Mouse (Mus musculus) liver, postnatal 0 days (tissue): ENCODE data around the gene Tex2. TPM values are rescaled to one million over a fixed set of nuclear protein-coding genes. Genes with fewer than 3 reads are reported as not detected.

Experiments
- ATAC-seq: fragments of 200-750 bp; cut with Nextera tagmentation; 2 replicates; pipeline ENCODE4 v1.8.0; 2017; ENCODE audit warnings: mild to moderate bottlenecking, moderate library complexity
- DNase-seq: peaks from one replicate; pipeline ENCODE4 v3.0.0-alpha.2; 2016
- H3K27ac ChIP-seq: fragments of 300-500 bp; sonication (generic); 2 replicates; pipeline ENCODE4 v1.5.1; 2014; ENCODE audit warnings: antibody characterized with exemption, moderate library complexity, mild to moderate bottlenecking, low read depth
- H3K27me3 ChIP-seq: fragments of 300-500 bp; sonication (generic); 2 replicates; pipeline ENCODE4 v1.6.1; 2014; ENCODE audit warnings: low read length, control low read depth, mixed read lengths; ENCODE audit not compliant: insufficient read depth
- H3K36me3 ChIP-seq: fragments of 300-500 bp; sonication (generic); replicated peaks from 2 replicates; pipeline ENCODE4 v1.6.1; 2014; ENCODE audit warnings: mild to moderate bottlenecking, control low read depth, low read length, moderate library complexity, mixed read lengths; ENCODE audit not compliant: insufficient read depth
- H3K4me1 ChIP-seq: fragments of 300-500 bp; sonication (generic); 2 replicates; pipeline ENCODE4 v1.6.1; 2014; ENCODE audit warnings: antibody characterized with exemption, mild to moderate bottlenecking, control low read depth; ENCODE audit not compliant: insufficient read depth
- H3K4me2 ChIP-seq: fragments of 300-500 bp; sonication (generic); 2 replicates; pipeline ENCODE4 v1.6.1; 2014; ENCODE audit warnings: low read depth, mild to moderate bottlenecking, low read length, moderate library complexity, mixed read lengths
- H3K4me3 ChIP-seq: fragments of 300-500 bp; sonication (generic); 2 replicates; pipeline ENCODE4 v1.5.1; 2014; ENCODE audit warnings: low read depth, low read length
- H3K9ac ChIP-seq: fragments of 300-500 bp; sonication (generic); replicated peaks from 2 replicates; pipeline ENCODE4 v1.6.1; 2014; ENCODE audit warnings: mild to moderate bottlenecking, moderate library complexity
- H3K9me3 ChIP-seq: fragments of 300-500 bp; sonication (generic); 2 replicates; pipeline ENCODE4 v1.6.1; 2016; ENCODE audit warnings: mild to moderate bottlenecking, control low read depth, low read length, mixed read lengths
- CTCF ChIP-seq: sonication (generic); IDR thresholded peaks from 2 replicates; pipeline ENCODE4 v1.5.1; 2016; ENCODE audit warnings: antibody characterized with exemption, low read depth
- EP300 ChIP-seq: IDR thresholded peaks from 2 replicates; pipeline ENCODE4 v1.6.1; 2016; ENCODE audit warnings: antibody characterized with exemption, low read depth, mild to moderate bottlenecking
- WGBS: fragments of 180-500 bp; shearing (Covaris S2); extraction: QIAGEN DNeasy Blood & Tissue Kit; methylation state at CpG from one replicate; pipeline ENCODE4 v1.1.7; 2014; ENCODE audit not compliant: insufficient replicate concordance; 5-methylcytosine and 5-hydroxymethylcytosine counted together
- polyA plus RNA-seq: library from polyadenylated mRNA; unstranded; fragments of >200 nt; fragmentation: Nextera tagmentation; extraction: Ambion mirVana; gene quantifications from 2 replicates; pipeline ENCODE4 v1.2.1, GENCODE M21; 2015

Tex2 gene
- polyA plus RNA-seq, 1 experiment from 2014 or later, result 11.3 TPM

GRCm38 (mm10) chr11:106503425-106503717, 109.9 kb downstream of the Tex2 start:
- Histone ChIP-seq H3K4me2 (no peak overlapping the region), H3K27ac (0 out of 2 replicates have a peak overlapping the region, but pooled peaks have one; percentile 13), H3K36me3 (peaks cover 15% of the 10 kb centered on the region; the same call in 1 of the 2 replicates), H3K9me3 (no peaks in the 10 kb centered on the region), H3K4me3 (no peak overlapping the region), H3K4me1 (peaks cover 5% of the 10 kb centered on the region; the same call in 1 of the 2 replicates), H3K27me3 (no peaks in the 10 kb centered on the region), H3K9ac (no peak overlapping the region)
- ATAC-seq, result no peak
- TF ChIP-seq EP300 (no peak), CTCF (no peak)
- no peak for DNase-seq
- 76% methylated on average over 4 of the region's 4 CpGs for WGBS

GRCm38 (mm10) chr11:106502631-106503424, 110.4 kb downstream of the Tex2 start:
- ATAC-seq (no peak), DNase-seq (no peak)
- WGBS, result 59% methylated on average over 13 of the region's 13 CpGs
- H3K4me1 ChIP-seq, result peaks cover 5% of the 10 kb centered on the region; the same call in 1 of the 2 replicates
- TF ChIP-seq CTCF, result no peak
- no peak for TF ChIP-seq EP300
- no peak overlapping the region for H3K4me3 ChIP-seq
- peak overlapping the region; percentile 13; the same call in 1 of the 2 replicates for H3K27ac ChIP-seq
- H3K4me2 ChIP-seq, result no peak overlapping the region
- no peak overlapping the region for H3K9ac ChIP-seq
- peaks cover 15% of the 10 kb centered on the region; the same call in 1 of the 2 replicates for H3K36me3 ChIP-seq
- H3K27me3 ChIP-seq, result no peaks in the 10 kb centered on the region
- no peaks in the 10 kb centered on the region for H3K9me3 ChIP-seq

- Histone ChIP-seq H3K4me1 (peaks cover 5% of the 10 kb centered on the region; the same call in 1 of the 2 replicates), H3K4me3 (0 out of 2 replicates have a peak overlapping the region, but pooled peaks have one; percentile 92), H3K27ac (peak overlapping the region; percentile 94), H3K36me3 (peaks cover 12% of the 10 kb centered on the region; the same call in 1 of the 2 replicates), H3K9ac (0 out of 2 replicates have a peak overlapping the region, but pooled peaks have one; percentile 86), H3K27me3 (no peaks in the 10 kb centered on the region), H3K4me2 (peak overlapping the region; percentile 89), H3K9me3 (no peaks in the 10 kb centered on the region)
- ATAC-seq, result no peak
- TF ChIP-seq EP300, result no peak
- no peak for TF ChIP-seq CTCF
- DNase-seq, result no peak
Measured at GRCm38 (mm10) chr11:106502159-106502505, 111.1 kb downstream of the Tex2 start.

- H3K4me2 ChIP-seq, result peak overlapping the region; percentile 89
- H3K27ac ChIP-seq, result peak overlapping the region; percentile 94
- no peaks in the 10 kb centered on the region for H3K9me3 ChIP-seq
- TF ChIP-seq EP300 (peak; percentile 49; the same call in 1 of the 2 replicates), CTCF (no peak)
- DNase-seq (peak; percentile 57), ATAC-seq (peak; percentile 55)
- H3K36me3 ChIP-seq, result peaks cover 7% of the 10 kb centered on the region; the same call in 1 of the 2 replicates
- H3K4me1 ChIP-seq, result peaks cover 5% of the 10 kb centered on the region; the same call in 1 of the 2 replicates
- H3K27me3 ChIP-seq, result no peaks in the 10 kb centered on the region
- 3% methylated on average over 22 of the region's 22 CpGs for WGBS
- peak overlapping the region; percentile 92 for H3K4me3 ChIP-seq
- peak overlapping the region; percentile 86 for H3K9ac ChIP-seq
Measured at GRCm38 (mm10) chr11:106501308-106502158, 111.7 kb downstream of the Tex2 start.

DNA sequence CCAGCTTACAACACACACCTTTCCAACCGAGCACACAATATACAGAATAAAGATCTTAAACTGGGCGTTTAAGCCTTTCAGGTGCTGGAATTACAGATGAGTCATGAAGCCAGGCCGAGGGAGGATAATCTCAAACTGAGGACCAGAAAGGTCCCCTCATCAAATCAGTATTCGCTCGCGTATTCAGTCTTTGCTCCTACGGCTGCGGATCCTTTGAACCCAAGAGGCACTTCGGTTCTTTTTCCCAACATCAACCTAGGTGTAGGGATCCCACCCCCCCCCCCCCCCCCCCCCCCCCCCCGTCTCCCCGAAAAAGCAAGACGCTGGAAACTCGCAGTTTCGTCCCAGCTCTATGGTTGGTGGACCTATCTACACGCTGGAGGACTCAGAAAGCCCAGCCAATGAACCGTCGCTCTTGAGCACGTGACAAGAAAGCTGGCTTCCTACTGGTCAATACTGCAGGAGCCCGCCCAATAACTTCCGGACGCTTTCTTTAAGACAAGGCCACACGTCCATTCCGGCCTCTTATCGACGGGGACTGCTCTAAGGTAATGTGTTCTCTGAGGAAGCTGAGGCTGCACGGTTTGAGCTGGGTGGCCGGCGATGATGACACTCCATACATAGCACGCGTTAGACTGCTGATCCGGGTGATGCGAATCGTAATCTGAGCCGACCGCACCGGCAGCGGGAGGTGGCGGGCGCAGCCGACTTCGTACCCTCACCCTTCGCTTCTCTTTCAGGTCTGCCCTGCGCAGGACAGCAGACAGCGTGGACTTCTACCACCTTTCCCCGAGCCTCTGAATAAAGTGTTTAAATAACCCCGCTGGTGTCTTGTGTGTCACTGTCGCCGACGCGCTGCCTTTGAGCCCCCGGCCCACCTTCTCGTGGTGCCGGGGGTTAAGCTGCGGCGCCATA, 112.6 kb downstream of the Tex2 start:
- Histone ChIP-seq H3K9ac (peak overlapping the region; percentile 86), H3K4me3 (peak overlapping the region; percentile 92), H3K36me3 (0 out of 2 replicates have a peak, but pooled peaks cover 2% of the 10 kb centered on the region), H3K4me1 (peaks cover 5% of the 10 kb centered on the region; the same call in 1 of the 2 replicates), H3K27me3 (no peaks in the 10 kb centered on the region), H3K9me3 (no peaks in the 10 kb centered on the region), H3K27ac (peak overlapping the region; percentile 94), H3K4me2 (peak overlapping the region; percentile 89)
- ATAC-seq (peak; percentile 97), DNase-seq (peak; percentile 92)
- under 1% methylated on average over 52 of the region's 55 CpGs for WGBS
- peak; percentile 38; the same call in 1 of the 2 replicates for TF ChIP-seq EP300
- TF ChIP-seq CTCF, result no peak
